Mouse (Mus musculus) neural tube, embryonic 11.5 days (tissue): ENCODE measurements around the gene Trim75. TPM values are rescaled to one million over a fixed set of nuclear protein-coding genes. Genes with fewer than 3 reads are reported as not detected.
"Not testable (repeated sequence)": the region's sequence is repeated elsewhere in the genome, so short reads cannot be mapped to it uniquely, and the experiment has no call there.

Experiments used
- ATAC-seq: fragments of 200-750 bp; cut with Nextera tagmentation; 2 replicates; pipeline ENCODE4 v1.8.0; 2017; ENCODE audit warnings: moderate number of reproducible peaks, mild to moderate bottlenecking, moderate TSS enrichment, moderate library complexity; ENCODE audit not compliant: insufficient read depth, low FRiP score, low TSS enrichment
- DNase-seq: peaks from one replicate; pipeline ENCODE4 v3.0.0-alpha.2; 2015; ENCODE audit warnings: low spot score
- H3K27ac ChIP-seq: fragments of 300-500 bp; sonication (generic); 2 replicates; pipeline ENCODE4 v1.5.1; 2014; ENCODE audit warnings: low read depth, mild to moderate bottlenecking, low read length
- H3K27me3 ChIP-seq: fragments of 300-500 bp; sonication (generic); 2 replicates; pipeline ENCODE4 v1.6.1; 2014; ENCODE audit warnings: mild to moderate bottlenecking, low read length, mixed read lengths; ENCODE audit not compliant: control insufficient read depth, insufficient read depth
- H3K36me3 ChIP-seq: fragments of 300-500 bp; sonication (generic); 2 replicates; pipeline ENCODE4 v1.6.1; 2014; ENCODE audit warnings: mild to moderate bottlenecking, low read length, moderate library complexity, mixed read lengths; ENCODE audit not compliant: control insufficient read depth, insufficient read depth
- H3K4me1 ChIP-seq: fragments of 300-500 bp; sonication (generic); 2 replicates; pipeline ENCODE4 v1.6.1; 2014; ENCODE audit warnings: low read length, mixed read lengths; ENCODE audit not compliant: control insufficient read depth, insufficient read depth
- H3K4me2 ChIP-seq: fragments of 300-500 bp; sonication (generic); 2 replicates; pipeline ENCODE4 v1.6.1; 2014; ENCODE audit warnings: low read depth, mild to moderate bottlenecking, moderate library complexity
- H3K4me3 ChIP-seq: fragments of 300-500 bp; sonication (generic); 2 replicates; pipeline ENCODE4 v1.5.1; 2014; ENCODE audit warnings: low read depth, low read length
- H3K9ac ChIP-seq: fragments of 300-500 bp; sonication (generic); 2 replicates; pipeline ENCODE4 v1.6.1; 2014; ENCODE audit warnings: mild to moderate bottlenecking, low read length
- H3K9me3 ChIP-seq: fragments of 300-500 bp; sonication (generic); 2 replicates; pipeline ENCODE4 v1.6.1; 2016; ENCODE audit warnings: low read length; ENCODE audit not compliant: control insufficient read depth
- WGBS: fragments of 180-500 bp; shearing (Covaris S2); extraction: QIAGEN DNeasy Blood & Tissue Kit; methylation state at CpG from one replicate; pipeline ENCODE4 v1.1.7; 2014; 5-methylcytosine and 5-hydroxymethylcytosine counted together
- polyA plus RNA-seq: library from polyadenylated mRNA; unstranded; fragments of >200 nt; fragmentation: Nextera tagmentation; extraction: Ambion mirVana; gene quantifications from 2 replicates; pipeline ENCODE4 v1.2.1, GENCODE M21; 2014

Trim75 gene
- polyA plus RNA-seq, 1 experiment from 2014 or later: not detected

DNA sequence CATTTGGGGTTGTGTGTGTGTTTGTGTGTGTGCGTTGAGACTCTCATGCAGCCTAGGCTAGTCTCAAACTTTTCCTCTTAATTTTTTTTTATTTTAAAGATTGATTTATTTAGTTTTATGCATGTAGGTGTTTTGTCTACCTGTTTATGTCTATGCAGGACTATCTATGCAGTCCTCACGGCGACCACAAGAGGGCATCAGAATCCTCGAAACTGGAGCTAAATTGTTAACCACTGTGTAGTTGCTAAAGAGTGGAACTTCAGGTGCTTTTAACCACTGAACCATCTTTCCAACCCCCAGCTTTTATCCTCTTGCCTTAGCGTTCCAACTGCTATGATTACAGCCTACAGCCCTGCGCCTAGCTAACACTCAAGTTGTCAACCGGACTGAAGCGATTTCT, 34.9 kb upstream of the Trim75 start:
- 0 out of 2 replicates have a peak, but pooled peaks have one; percentile 38 for ATAC-seq
- DNase-seq: peak; percentile 45
- Histone ChIP-seq H3K4me2 (no peak overlapping the region), H3K36me3 (no peaks in the 10 kb centered on the region), H3K9me3 (no peaks in the 10 kb centered on the region), H3K27ac (no peak overlapping the region), H3K9ac (no peak overlapping the region), H3K4me3 (no peak overlapping the region), H3K27me3 (no peaks in the 10 kb centered on the region), H3K4me1 (no peaks in the 10 kb centered on the region)
- 51% methylated on average over 8 of the region's 8 CpGs for WGBS

DNA sequence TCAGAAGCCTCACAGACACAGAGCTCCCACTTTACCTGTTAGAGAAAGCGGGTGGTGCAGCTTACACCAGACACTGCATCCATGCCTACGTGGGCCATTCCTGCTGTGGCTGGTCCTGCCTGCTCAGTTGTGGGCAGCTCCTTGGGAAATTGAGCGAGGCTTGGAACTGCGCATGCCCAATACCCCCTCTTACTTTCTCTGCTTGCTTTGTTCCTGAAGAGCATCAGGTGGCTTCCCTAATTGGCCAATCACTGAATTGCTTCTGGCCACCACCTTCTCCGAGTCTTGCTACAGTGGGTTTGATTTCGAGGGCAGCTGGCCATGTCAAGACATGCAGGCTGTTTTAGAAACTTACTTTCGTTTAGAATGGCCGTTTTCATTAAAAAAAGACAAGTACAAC, 30.8 kb upstream of the Trim75 start, which contains the start of the genes Trim61 and Trim60:
Gene Trim61 (minus strand): TSS at position 101 of the 400 bp plus-strand sequence.
Gene Trim60 (minus strand): TSS at position 162 of the 400 bp plus-strand sequence.
- H3K4me1 ChIP-seq: no peaks in the 10 kb centered on the region
- WGBS: 88% methylated on average over 8 of the region's 8 CpGs
- no peak within 1 kb of the TSS for H3K27ac ChIP-seq
- H3K4me3 ChIP-seq: no peak within 1 kb of the TSS
- no peaks in the 10 kb centered on the region for H3K9me3 ChIP-seq
- H3K36me3 ChIP-seq: no peaks in the 10 kb centered on the region
- H3K9ac ChIP-seq: no peak within 1 kb of the TSS
- H3K4me2 ChIP-seq: no peak within 1 kb of the TSS
- ATAC-seq: no peak
- DNase-seq: no peak
- no peaks in the 10 kb centered on the region for H3K27me3 ChIP-seq

DNA sequence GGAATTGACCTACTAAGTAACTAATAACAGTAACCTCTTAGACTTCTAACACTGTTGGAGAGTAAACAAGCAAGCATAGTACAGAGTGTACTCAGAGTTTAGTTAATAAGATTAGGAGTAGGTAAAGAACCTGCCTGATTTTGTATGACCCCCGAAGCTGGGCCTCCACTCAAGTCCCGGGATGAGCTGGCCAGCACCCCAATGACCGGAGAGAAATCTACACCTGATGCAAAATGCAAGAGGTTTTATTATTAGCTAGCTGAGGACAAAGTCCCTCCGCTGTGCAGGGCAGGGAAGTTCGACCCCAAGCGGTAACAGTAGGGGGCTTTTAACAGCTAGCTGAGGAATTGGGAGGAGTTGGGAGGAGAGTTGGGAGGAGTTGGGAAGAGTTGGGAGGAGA, 20.0 kb upstream of the Trim75 start:
- WGBS: 79% methylated on average over 6 of the region's 6 CpGs
- not testable (repeated sequence) for ATAC-seq

DNA sequence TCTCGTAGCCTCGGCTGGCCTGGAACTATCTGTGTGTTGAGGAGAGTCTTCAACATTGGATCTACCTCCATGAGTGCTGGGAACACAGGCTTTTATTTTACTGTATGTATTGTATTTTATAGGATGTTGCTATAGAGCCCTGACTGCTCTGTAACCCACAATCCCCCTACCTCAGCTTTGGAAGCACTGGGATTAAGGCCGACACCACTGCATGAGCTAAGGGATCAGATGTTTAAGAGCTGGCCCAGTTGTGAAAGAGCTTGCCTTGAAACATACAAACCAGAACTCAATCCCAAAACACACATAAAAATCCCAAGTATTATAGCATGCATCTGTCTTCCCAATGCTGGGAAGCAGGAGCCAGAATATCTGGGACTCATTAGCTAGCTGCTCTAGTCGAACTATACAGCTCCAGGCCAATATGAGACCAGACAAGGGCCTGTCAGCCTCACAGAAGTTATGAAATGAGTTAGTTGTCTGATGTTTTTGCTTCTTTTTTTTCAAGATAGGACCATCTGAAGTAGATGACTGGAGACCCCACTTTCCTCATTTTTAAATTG, 11.3 kb upstream of the Trim75 start:
- Histone ChIP-seq H3K4me2 (no peak overlapping the region), H3K4me1 (no peaks in the 10 kb centered on the region), H3K4me3 (no peak overlapping the region), H3K36me3 (no peaks in the 10 kb centered on the region), H3K9me3 (no peaks in the 10 kb centered on the region), H3K27ac (no peak overlapping the region), H3K9ac (no peak overlapping the region), H3K27me3 (no peaks in the 10 kb centered on the region)
- DNase-seq (no peak), ATAC-seq (no peak)
- 85% methylated on average over 4 of the region's 4 CpGs for WGBS

More for the DNA sequence above, 20.0 kb upstream of the Trim75 start:
- not testable (repeated sequence) for H3K27ac ChIP-seq, H3K9me3 ChIP-seq, H3K4me1 ChIP-seq, DNase-seq, H3K9ac ChIP-seq, H3K27me3 ChIP-seq, H3K4me3 ChIP-seq, H3K36me3 ChIP-seq, H3K4me2 ChIP-seq

- DNase-seq (no peak), ATAC-seq (no peak)
- no peak overlapping the region for H3K9ac ChIP-seq
- WGBS: 77% methylated on average over 20 of the region's 20 CpGs
- no peak overlapping the region for H3K4me2 ChIP-seq
- H3K9me3 ChIP-seq: no peaks in the 10 kb centered on the region
- H3K4me1 ChIP-seq: no peaks in the 10 kb centered on the region
- H3K27ac ChIP-seq: no peak overlapping the region
- H3K36me3 ChIP-seq: no peaks in the 10 kb centered on the region
- H3K4me3 ChIP-seq: no peak overlapping the region
- no peaks in the 10 kb centered on the region for H3K27me3 ChIP-seq
Measured at GRCm38 (mm10) chr8:64983150-64983897, 4.3 kb downstream of the Trim75 start.

GRCm38 (mm10) chr8:64962836-64963235, 24.8 kb downstream of the Trim75 start:
- no peak overlapping the region for H3K27ac ChIP-seq
- H3K4me2 ChIP-seq: no peak overlapping the region
- DNase-seq: no peak
- no peaks in the 10 kb centered on the region for H3K9me3 ChIP-seq
- no peak for ATAC-seq
- no peaks in the 10 kb centered on the region for H3K36me3 ChIP-seq
- no peak overlapping the region for H3K9ac ChIP-seq
- H3K4me3 ChIP-seq: no peak overlapping the region
- H3K4me1 ChIP-seq: no peaks in the 10 kb centered on the region
- no peaks in the 10 kb centered on the region for H3K27me3 ChIP-seq

DNA sequence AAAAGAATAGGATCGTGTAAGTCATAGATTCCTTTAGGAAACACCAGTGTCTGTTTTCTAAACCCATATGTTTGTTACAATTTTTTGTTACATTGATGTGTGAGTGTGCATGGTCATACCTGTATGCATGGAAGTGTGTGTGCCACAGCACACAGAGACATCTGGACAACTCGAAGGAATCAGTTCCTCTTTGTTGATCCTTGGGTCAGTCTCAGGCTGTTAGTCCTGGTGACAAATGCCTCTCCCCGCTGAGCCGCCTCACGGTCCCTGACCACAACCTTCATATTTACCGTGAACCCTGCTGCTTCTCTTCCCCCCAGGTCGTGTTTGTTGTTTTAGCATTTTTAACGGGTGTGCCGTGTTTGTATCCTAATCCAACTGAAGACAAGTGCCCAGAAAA, 28.6 kb downstream of the Trim75 start:
- no peak overlapping the region for H3K27ac ChIP-seq
- 73% methylated on average over 9 of the region's 9 CpGs for WGBS
- ATAC-seq: no peak

DNA sequence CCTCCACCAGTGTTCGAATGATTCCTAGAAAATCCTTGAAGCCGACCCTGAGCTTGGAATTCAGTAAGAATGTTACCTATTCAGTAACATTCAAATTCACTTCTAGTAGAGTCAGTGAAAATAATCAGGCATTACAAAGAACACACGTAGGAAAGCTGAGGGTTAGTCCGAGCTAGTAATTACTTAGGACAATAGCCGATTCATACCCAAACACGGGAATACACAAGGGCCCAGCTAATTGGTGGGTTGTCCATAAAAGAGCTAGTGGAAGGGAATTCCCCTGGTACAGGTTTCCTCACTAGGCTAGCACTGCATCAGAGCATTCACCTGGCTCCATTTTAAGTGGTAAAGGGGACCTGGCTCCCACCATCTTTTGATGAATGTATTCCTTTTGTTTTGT, 35.5 kb downstream of the Trim75 start:
- ATAC-seq (no peak), DNase-seq (no peak)
- Histone ChIP-seq H3K36me3 (no peaks in the 10 kb centered on the region), H3K27me3 (no peaks in the 10 kb centered on the region), H3K9me3 (no peaks in the 10 kb centered on the region), H3K27ac (no peak overlapping the region), H3K4me2 (no peak overlapping the region), H3K9ac (no peak overlapping the region), H3K4me1 (no peaks in the 10 kb centered on the region), H3K4me3 (no peak overlapping the region)
- 86% methylated on average over 6 of the region's 6 CpGs for WGBS

More for the DNA sequence above, 28.6 kb downstream of the Trim75 start:
- DNase-seq: no peak
- Histone ChIP-seq H3K4me2 (no peak overlapping the region), H3K9me3 (no peaks in the 10 kb centered on the region), H3K4me1 (no peaks in the 10 kb centered on the region), H3K9ac (no peak overlapping the region), H3K36me3 (no peaks in the 10 kb centered on the region), H3K4me3 (no peak overlapping the region), H3K27me3 (no peaks in the 10 kb centered on the region)

DNA sequence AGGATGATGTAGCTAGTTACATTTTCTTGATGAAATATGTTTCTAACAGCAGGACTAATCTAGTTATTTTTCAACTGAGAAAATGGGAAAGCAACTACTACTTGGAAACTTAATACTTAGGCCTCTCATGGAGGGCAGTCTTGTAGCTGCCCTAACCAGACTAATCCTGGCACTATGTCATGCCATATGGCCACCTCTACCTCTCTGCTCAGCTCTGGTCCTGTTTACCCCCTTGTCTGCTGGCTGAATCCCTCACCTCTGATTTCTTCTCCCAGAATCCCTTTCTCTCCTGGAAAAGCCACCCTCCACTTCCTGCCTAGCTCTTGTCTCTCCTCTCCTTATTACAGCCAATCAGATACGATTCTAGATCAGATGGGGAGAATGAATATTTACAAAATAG, 39.3 kb downstream of the Trim75 start:
- 84% methylated on average over 1 of the region's 1 CpGs for WGBS
- no peaks in the 10 kb centered on the region for H3K9me3 ChIP-seq
- no peak for ATAC-seq
- DNase-seq: no peak
- H3K4me3 ChIP-seq: no peak overlapping the region
- no peak overlapping the region for H3K4me2 ChIP-seq
- H3K4me1 ChIP-seq: no peaks in the 10 kb centered on the region
- no peak overlapping the region for H3K9ac ChIP-seq
- H3K36me3 ChIP-seq: no peaks in the 10 kb centered on the region
- no peaks in the 10 kb centered on the region for H3K27me3 ChIP-seq
- no peak overlapping the region for H3K27ac ChIP-seq
